In the genomic region with DNA sequence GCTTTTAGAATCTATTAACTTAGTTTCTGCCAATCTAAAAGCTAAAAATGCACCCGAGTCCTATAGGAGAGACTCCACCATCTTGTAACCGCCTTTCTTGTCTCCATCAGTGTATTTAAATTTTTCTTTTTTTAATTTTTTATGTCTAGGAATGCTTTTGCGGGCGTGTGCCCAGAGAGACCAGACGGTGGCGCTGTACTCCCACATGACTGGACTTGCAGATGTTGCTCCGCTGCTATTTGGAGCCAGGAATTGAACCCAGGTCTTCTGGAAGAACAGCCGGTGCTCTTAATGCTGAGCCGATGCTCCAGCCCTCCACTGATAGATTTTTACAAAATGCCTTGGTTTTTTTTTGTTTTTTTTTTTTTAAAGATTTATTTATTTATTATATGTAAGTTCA, we compare ENCODE assay signal across 23 mouse cellular contexts. TPM values are rescaled to one million over a fixed set of nuclear protein-coding genes. Genes with fewer than 3 reads are reported as not detected.
A peak's percentile ranks its signal among the peaks of the same experiment; 100 is the strongest.
DNase-seq lines count a peak whose midpoint lies in the region; ATAC-seq and TF ChIP-seq lines count a peak whose summit lies in the region.
"Had no signal": no experiment of that assay in that cellular context is flagged by ENCODE, and none has a peak within 500 bp of the region (broad histone marks: within the 10 kb centered on the region; RNA-seq: fewer than 3 reads in every experiment).

No protein-coding gene starts in this region.

- no peaks in the 10 kb centered on the region for H3K9me3 ChIP-seq in hindbrain, postnatal 0 days (ENCODE audit: low read length)
- H3K9me3 ChIP-seq in hindbrain, embryonic 16.5 days (ENCODE audit: control insufficient read depth, low read length) = no peaks in the 10 kb centered on the region
- no peaks in the 10 kb centered on the region for H3K9me3 ChIP-seq in liver, embryonic 14.5 days (ENCODE audit: control insufficient read depth, low read length)
- H3K9me3 ChIP-seq in ES-Bruce4 (replicated peaks; ENCODE audit: control insufficient read depth, insufficient read depth, low read length, poor library complexity, severe bottlenecking) = no peaks in the 10 kb centered on the region
- H3K9me3 ChIP-seq: embryonic facial prominence, embryonic 12.5 days; heart, embryonic 13.5 days; hindbrain, embryonic 13.5 days; intestine, embryonic 15.5 days; limb, embryonic 10.5 days; liver, embryonic 15.5 days; midbrain, embryonic 13.5 days had no signal

- ATAC-seq in hindbrain, postnatal 0 days = no peak
- ATAC-seq in hindbrain, embryonic 16.5 days = no peak
- ATAC-seq in liver, embryonic 14.5 days (ENCODE audit: insufficient read depth) = no peak
- ATAC-seq: forebrain, embryonic 14.5 days; intestine, embryonic 15.5 days; midbrain, embryonic 13.5 days had no signal

- no peak for DNase-seq in hindbrain, postnatal 0 days (ENCODE audit: low spot score)
- no peak for DNase-seq in liver, embryonic 14.5 days (ENCODE audit: low read depth in 3 of 3, low spot score in 3 of 3)
- no peak for DNase-seq in liver
- no peak for DNase-seq in gastrocnemius, postnatal 14 days
- DNase-seq: adrenal gland, adult 8-10 months; cerebellum, postnatal 10 days; kidney, postnatal 14 days; lung, postnatal 10 days; thymus, adult 18-20 months; thymus, postnatal 4 days had no signal

- no peak overlapping the region for H3K4me2 ChIP-seq in hindbrain, postnatal 0 days (ENCODE audit: low read depth, low read length)
- no peak overlapping the region for H3K4me2 ChIP-seq in hindbrain, embryonic 16.5 days (ENCODE audit: low read length)
- H3K4me2 ChIP-seq in liver, embryonic 14.5 days (ENCODE audit: low read depth) = no peak overlapping the region
- H3K4me2 ChIP-seq: embryonic facial prominence, embryonic 12.5 days; heart, embryonic 13.5 days; hindbrain, embryonic 13.5 days; intestine, embryonic 15.5 days; liver, embryonic 15.5 days; midbrain, embryonic 13.5 days had no signal

- H3K27me3 ChIP-seq in hindbrain, postnatal 0 days (ENCODE audit: insufficient read depth, low read length) = no peaks in the 10 kb centered on the region
- H3K27me3 ChIP-seq in hindbrain, embryonic 16.5 days (replicated peaks; ENCODE audit: control insufficient read depth, insufficient read depth, low read length) = peaks cover 2% of the 10 kb centered on the region; the same call in 1 of the 2 replicates
- no peaks in the 10 kb centered on the region; the same call in 1 of the 2 replicates for H3K27me3 ChIP-seq in liver, embryonic 14.5 days (ENCODE audit: control insufficient read depth, insufficient read depth, low read length)
- H3K27me3 ChIP-seq in ES-Bruce4 (ENCODE audit: control insufficient read depth, insufficient read depth, low read length, poor library complexity, severe bottlenecking) = no peaks in the 10 kb centered on the region
- no peaks in the 10 kb centered on the region for H3K27me3 ChIP-seq in small intestine, adult 2 months (ENCODE audit: control insufficient read depth, insufficient read depth, low read length)
- H3K27me3 ChIP-seq: embryonic facial prominence, embryonic 12.5 days had no signal

- intact Hi-C loops in gastrocnemius, postnatal 14 days (cut with DNase I; ENCODE audit: low total_unique reads) = loop anchor here (2.0 to 5.0 kb wide), 2 partner anchors 103 to 289 kb away; no protein-coding TSS in a partner anchor

- no peak for TF ChIP-seq POLR2A in ES-Bruce4 (IDR thresholded peaks at IDR 0.05; ENCODE audit: insufficient read depth, low read length)
- no peak for TF ChIP-seq POLR2A in small intestine, adult 2 months (IDR thresholded peaks at IDR 0.05; ENCODE audit: low read depth, low read length)

- H3K4me3 ChIP-seq in hindbrain, postnatal 0 days (ENCODE audit: low read length) = no peak overlapping the region
- H3K4me3 ChIP-seq in hindbrain, embryonic 16.5 days (ENCODE audit: low read length) = no peak overlapping the region
- no peak overlapping the region for H3K4me3 ChIP-seq in liver, embryonic 14.5 days (ENCODE audit: insufficient read depth in 1 of 2, low read depth in 2 of 2, low read length in 2 of 2)
- no peak overlapping the region for H3K4me3 ChIP-seq in ES-Bruce4 (ENCODE audit: low read depth, low read length)
- no peak overlapping the region for H3K4me3 ChIP-seq in small intestine, adult 2 months (ENCODE audit: low read depth, low read length)
- H3K4me3 ChIP-seq: embryonic facial prominence, embryonic 12.5 days; erythroblast, embryonic 14.5 days; heart, embryonic 13.5 days; hindbrain, embryonic 13.5 days; intestine, embryonic 15.5 days; limb, embryonic 10.5 days; liver, embryonic 15.5 days; midbrain, embryonic 13.5 days; myocyte had no signal

- WGBS in hindbrain, postnatal 0 days = 94% methylated on average over 9 of the region's 9 CpGs
- 95% methylated on average over 9 of the region's 9 CpGs for WGBS in hindbrain, embryonic 16.5 days
- WGBS in liver, embryonic 14.5 days (ENCODE audit: insufficient replicate concordance) = 74% methylated on average over 9 of the region's 9 CpGs
- 93% methylated on average over 9 of the region's 9 CpGs for WGBS in small intestine, adult 2 months

- H3K36me3 ChIP-seq in hindbrain, postnatal 0 days (ENCODE audit: insufficient read depth, low read length) = 0 out of 2 replicates have a peak, but pooled peaks cover under 1% of the 10 kb centered on the region
- H3K36me3 ChIP-seq in hindbrain, embryonic 16.5 days (ENCODE audit: control insufficient read depth, insufficient read depth, low read length) = peaks cover 3% of the 10 kb centered on the region; the same call in 1 of the 2 replicates
- peaks cover 4% of the 10 kb centered on the region for H3K36me3 ChIP-seq in liver, embryonic 14.5 days (replicated peaks; ENCODE audit: control insufficient read depth, insufficient read depth, low read depth)
- peaks cover 10% of the 10 kb centered on the region for H3K36me3 ChIP-seq in ES-Bruce4 (ENCODE audit: control insufficient read depth, insufficient read depth, low read length, poor library complexity, severe bottlenecking)
- peaks cover 6% of the 10 kb centered on the region for H3K36me3 ChIP-seq in small intestine, adult 2 months (ENCODE audit: control insufficient read depth, insufficient read depth, low read length)

- H3K9ac ChIP-seq in hindbrain, postnatal 0 days (replicated peaks; ENCODE audit: low read length) = no peak overlapping the region
- no peak overlapping the region for H3K9ac ChIP-seq in hindbrain, embryonic 16.5 days (ENCODE audit: low read depth, low read length)
- no peak overlapping the region for H3K9ac ChIP-seq in liver, embryonic 14.5 days (replicated peaks)
- no peak overlapping the region for H3K9ac ChIP-seq in ES-Bruce4 (ENCODE audit: low read depth, poor library complexity, severe bottlenecking)
- H3K9ac ChIP-seq: embryonic facial prominence, embryonic 12.5 days; heart, embryonic 13.5 days; hindbrain, embryonic 13.5 days; intestine, embryonic 15.5 days; liver, embryonic 15.5 days; midbrain, embryonic 13.5 days had no signal

- TF ChIP-seq EP300 in liver, embryonic 14.5 days (IDR thresholded peaks at IDR 0.05; ENCODE audit: low read depth) = no peak
- no peak for TF ChIP-seq EP300 in ES-Bruce4 (IDR thresholded peaks at IDR 0.05; ENCODE audit: insufficient read depth, low read depth, low read length)

- no peak overlapping the region for H3K27ac ChIP-seq in hindbrain, postnatal 0 days
- H3K27ac ChIP-seq in hindbrain, embryonic 16.5 days (ENCODE audit: low read depth, low read length) = no peak overlapping the region
- H3K27ac ChIP-seq in liver, embryonic 14.5 days = no peak overlapping the region
- no peak overlapping the region for H3K27ac ChIP-seq in ES-Bruce4 (ENCODE audit: insufficient read depth, low read length)
- no peak overlapping the region for H3K27ac ChIP-seq in small intestine, adult 2 months (ENCODE audit: insufficient read depth, low read depth, low read length)
- H3K27ac ChIP-seq: embryonic facial prominence, embryonic 12.5 days; heart, embryonic 13.5 days; hindbrain, embryonic 13.5 days; intestine, embryonic 15.5 days; limb, embryonic 10.5 days; liver, embryonic 15.5 days; midbrain, embryonic 13.5 days had no signal

- TF ChIP-seq CTCF in hindbrain, postnatal 0 days (IDR thresholded peaks at IDR 0.05; ENCODE audit: low read depth) = 0 out of 2 replicates have a peak, but pooled peaks have one; percentile 29
- peak; percentile 28; the same call in 1 of the 2 replicates for TF ChIP-seq CTCF in liver, embryonic 14.5 days (IDR thresholded peaks at IDR 0.05; ENCODE audit: low read depth)
- peak; percentile 59 for TF ChIP-seq CTCF in ES-Bruce4 (IDR thresholded peaks at IDR 0.05; ENCODE audit: low read depth, low read length)
- peak; percentile 7; the same call in 1 of the 2 replicates for TF ChIP-seq CTCF in small intestine, adult 2 months (IDR thresholded peaks at IDR 0.05; ENCODE audit: extremely low read depth, insufficient read length, insufficient replicate concordance, low read depth, low read length)

- peaks cover 13% of the 10 kb centered on the region; the same call in 1 of the 2 replicates for H3K4me1 ChIP-seq in hindbrain, postnatal 0 days (ENCODE audit: insufficient read depth, low read length)
- H3K4me1 ChIP-seq in hindbrain, embryonic 16.5 days (ENCODE audit: control insufficient read depth, insufficient read depth, low read depth, low read length) = peaks cover 15% of the 10 kb centered on the region
- peaks cover 11 to 12% of the 10 kb centered on the region in 2 experiments for H3K4me1 ChIP-seq in liver, embryonic 14.5 days (replicated peaks; ENCODE audit: control insufficient read depth in 2 of 2, insufficient read depth in 2 of 2, low read length in 1 of 2)
- peaks cover 5% of the 10 kb centered on the region for H3K4me1 ChIP-seq in ES-Bruce4 (ENCODE audit: control insufficient read depth, insufficient read depth, low read length)
- peaks cover 12% of the 10 kb centered on the region; the same call in 1 of the 2 replicates for H3K4me1 ChIP-seq in small intestine, adult 2 months (ENCODE audit: control insufficient read depth, insufficient read depth, insufficient read length, low read length)

RNA-seq across cellular contexts. Expression of a gene that starts 41.5 kb away (rescaled TPM):
- 69.1 and 74.1 TPM in 2 replicates for total RNA-seq in hindbrain, postnatal 0 days (2014; rRNA removed)
- polyA plus RNA-seq in hindbrain, postnatal 0 days (2015; fragmentation: Nextera tagmentation; extraction: Ambion mirVana) = 47.0 and 47.3 TPM in 2 replicates
- 53.9 and 63.4 TPM in 2 replicates for polyA plus RNA-seq in hindbrain, embryonic 16.5 days (2015; fragmentation: Nextera tagmentation; extraction: Ambion mirVana)
- 12.3 and 13.0 TPM in 2 replicates for polyA plus RNA-seq in liver, embryonic 14.5 days (2012; rRNA removed)
- 10.5 and 12.8 TPM in 2 replicates for polyA plus RNA-seq in liver, embryonic 14.5 days (2014; fragmentation: Nextera tagmentation; extraction: Ambion mirVana)
- polyA plus RNA-seq in ES-Bruce4 (2011; ENCODE audit: insufficient read depth, insufficient read length, low read depth, missing spikeins) = 77.5 and 77.7 TPM in 2 replicates
- 32.6 and 49.2 TPM in 2 replicates for polyA plus RNA-seq in small intestine, adult 2 months (2012; rRNA removed)
- total RNA-seq in gastrocnemius, postnatal 14 days (2021) = 10 to 100 TPM; 58.1 to 58.7 TPM

Comparison
In these comparisons a context has a peak if more than half of its experiments do, and no peak if none do; other contexts are left out.
1. CTCF ChIP-seq: peak in every context shown above with its lines; median percentile 59 in ES-Bruce4; 29 in hindbrain, postnatal 0 days; 28 in liver, embryonic 14.5 days; 7 in small intestine, adult 2 months.